Mouse (Mus musculus) stomach, postnatal 0 days (tissue): ENCODE data around the gene Slc15a2.

Source experiments
- CTCF ChIP-seq: IDR thresholded peaks from 2 replicates; pipeline ENCODE4 v1.5.1; 2016; ENCODE audit warnings: antibody characterized with exemption, low read depth, mild to moderate bottlenecking, moderate library complexity
- EP300 ChIP-seq: optimal IDR thresholded peaks from 2 replicates; pipeline ENCODE3; 2016; ENCODE audit warnings: antibody characterized with exemption

DNA sequence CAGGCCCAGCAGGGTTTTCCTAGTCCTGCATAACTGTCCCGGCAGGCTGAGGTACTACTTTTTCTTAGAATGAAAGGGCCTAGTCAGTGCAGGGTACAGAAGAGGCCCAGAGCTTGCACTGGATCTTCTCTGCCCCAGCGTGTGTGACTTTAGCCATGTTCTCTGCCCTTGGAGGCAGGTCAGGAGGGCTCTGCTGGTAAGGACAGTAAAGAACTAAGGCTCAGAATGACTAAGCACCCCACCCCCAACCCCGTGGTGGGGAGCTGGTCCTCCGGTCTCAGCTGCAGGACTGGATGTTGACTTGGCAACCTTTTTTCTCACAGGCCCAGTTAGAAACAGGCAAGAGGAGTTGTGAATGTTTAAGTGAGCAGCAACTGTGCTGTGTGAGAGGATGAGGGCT, 62.0 kb downstream of the Slc15a2 start:
- TF ChIP-seq CTCF (no peak), EP300 (no peak)
